Mouse (Mus musculus): ENCODE measurements around the gene Elac2.
A peak's percentile ranks its signal among the peaks of the same experiment; 100 is the strongest.

Gene Elac2

DNA sequence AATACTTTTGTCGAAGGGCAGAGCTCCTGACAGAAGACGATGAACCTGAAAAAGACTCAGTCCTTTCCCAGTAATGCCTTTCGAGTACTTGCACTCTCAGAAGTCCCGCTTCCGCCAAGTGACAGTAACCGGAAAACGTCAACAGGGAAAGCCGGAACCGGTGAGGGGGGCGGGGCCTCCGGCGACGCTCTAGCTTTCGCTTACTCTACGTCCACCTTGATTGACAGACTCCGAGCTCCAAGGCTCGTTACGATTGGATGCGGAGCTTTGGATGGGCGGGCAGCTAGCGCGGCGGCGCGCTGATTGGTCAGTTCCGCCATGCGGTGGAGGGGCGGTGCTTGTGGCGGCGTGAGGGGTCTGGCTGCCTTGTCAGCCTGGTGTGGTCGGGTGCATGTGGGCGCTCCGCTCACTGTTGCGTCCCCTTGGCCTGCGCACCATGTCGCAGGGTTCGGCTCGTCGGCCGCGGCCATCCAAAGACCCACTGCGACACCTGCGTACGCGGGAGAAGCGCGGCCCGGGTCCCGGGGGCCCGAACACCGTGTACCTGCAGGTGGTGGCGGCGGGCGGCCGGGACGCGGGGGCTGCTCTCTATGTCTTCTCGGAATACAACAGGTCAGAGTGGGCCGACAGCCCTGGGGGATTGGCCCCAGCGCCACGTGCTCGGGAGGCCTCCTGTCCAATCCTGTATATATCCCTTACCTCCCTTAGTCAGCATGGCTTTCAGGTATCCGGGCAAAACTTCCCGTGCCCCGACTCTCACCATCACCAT lies at the start of gene Elac2:
Elac2 (plus strand) TSS at position 319 of the 769 bp plus-strand sequence.
- DNase-seq (ENCODE audit: low spot score) = peak; percentile 96

DNA sequence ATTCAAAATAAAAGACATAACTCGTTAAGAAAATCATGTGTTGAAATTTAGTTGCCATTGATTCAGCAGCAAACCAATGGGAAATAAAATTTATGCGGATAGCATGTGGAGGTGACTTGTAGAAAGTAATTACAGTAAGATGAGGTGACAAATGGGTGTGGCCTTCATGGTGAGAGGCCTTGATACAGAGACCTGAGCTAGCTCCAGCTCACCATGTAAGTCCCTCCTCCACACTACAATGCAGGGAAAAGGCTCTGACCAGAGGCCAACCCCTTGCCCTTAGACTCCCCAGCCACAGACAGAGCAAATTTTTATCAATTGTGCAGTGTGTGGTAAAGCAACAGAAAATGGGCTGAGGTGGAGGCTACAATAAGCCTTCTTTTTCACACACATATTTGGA lies 49.7 kb upstream of the Elac2 start:
- no peak for DNase-seq (ENCODE audit: low spot score)

DNA sequence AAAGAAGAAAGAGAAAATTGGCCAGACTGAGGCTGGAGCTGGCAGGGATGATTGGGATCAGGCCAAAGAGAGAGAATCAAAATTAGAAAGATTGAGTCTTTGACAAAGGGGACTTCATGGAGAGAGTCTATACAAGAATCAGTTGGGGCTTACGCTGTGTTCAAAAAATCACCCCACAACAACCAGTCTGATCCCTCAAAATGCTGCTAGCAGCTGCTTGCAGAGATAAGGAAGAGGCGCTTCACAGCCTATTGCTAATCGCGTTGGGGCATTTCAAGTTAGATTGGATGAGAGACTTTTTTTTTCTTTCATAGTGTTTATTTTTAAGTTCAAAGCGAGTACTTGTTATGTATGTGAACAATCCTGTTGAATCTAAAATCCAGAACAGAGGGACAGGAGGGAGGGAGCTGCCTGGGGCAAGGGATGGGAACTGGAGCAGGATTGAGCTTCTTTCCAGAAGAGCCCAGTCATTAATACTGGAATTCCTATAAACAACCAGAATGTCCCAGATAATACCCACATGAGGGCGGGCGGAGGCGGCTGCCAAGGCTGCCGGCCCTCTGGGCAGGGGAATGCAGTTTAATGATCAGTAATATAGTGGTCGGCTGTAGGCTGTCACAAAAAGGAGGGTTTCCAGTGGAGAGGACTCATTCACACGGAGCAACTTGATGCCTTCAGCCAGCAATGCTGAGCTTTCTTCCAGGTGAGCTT lies 47.6 kb upstream of the Elac2 start:
- no peak for DNase-seq (ENCODE audit: low spot score)

DNA sequence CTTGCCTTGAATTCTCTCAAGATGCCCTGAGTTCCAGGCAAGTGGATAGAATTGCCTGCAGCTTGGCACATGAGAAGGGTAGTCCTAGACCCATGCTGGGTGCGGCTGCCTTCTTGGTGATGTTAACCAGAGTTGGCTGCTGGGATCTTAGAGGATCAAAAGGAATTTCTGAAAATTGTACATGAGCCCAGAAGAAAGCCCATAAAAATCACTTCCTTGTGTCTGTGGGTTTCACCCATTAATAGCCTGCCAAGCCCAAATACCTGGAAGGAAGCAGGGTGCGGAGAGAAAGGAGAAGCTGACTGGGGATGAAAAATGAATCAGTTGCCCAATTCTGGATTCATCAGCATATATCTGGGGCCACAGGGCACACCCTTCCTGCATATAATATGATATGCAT lies 41.6 kb upstream of the Elac2 start:
- no peak for DNase-seq (ENCODE audit: low spot score)

DNA sequence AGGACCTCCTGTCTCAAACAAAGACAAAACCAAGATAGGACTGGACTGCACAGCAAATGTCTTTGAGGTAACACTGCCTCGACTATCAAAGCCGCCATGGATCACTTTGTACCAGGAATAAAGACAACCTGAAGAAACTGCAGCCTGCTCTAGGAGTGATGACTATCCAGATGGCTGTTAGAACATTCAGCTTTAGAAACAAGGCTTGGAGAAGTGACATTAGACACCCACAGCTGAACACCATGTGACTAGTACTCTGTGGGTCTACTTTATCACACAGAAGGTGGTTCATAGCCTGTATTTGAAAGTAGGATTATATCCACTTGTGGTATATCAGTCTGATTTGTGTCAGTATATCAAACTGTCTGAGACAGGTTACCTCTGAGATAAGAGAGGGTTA lies 37.6 kb upstream of the Elac2 start:
- no peak for DNase-seq (ENCODE audit: low spot score)

DNA sequence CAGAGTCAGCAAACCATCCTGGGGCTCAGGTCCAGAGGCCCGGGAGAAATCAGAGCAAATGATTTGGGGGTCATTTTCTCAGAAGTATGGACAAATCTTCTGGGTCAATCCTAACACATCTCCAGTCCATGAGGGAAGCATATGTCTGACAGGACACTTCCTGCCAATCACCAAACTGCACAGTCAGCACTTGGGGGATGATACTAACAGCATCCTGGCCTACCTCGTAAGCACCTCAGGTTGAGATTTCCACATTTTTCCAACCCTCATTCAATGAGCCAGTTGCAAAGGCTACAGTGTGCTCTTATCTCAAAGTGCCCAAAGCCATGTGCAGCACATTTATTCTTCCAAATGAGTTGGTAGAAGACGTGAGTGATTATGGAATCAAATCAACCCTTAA lies 29.1 kb upstream of the Elac2 start:
- DNase-seq (ENCODE audit: low spot score) = no peak

DNA sequence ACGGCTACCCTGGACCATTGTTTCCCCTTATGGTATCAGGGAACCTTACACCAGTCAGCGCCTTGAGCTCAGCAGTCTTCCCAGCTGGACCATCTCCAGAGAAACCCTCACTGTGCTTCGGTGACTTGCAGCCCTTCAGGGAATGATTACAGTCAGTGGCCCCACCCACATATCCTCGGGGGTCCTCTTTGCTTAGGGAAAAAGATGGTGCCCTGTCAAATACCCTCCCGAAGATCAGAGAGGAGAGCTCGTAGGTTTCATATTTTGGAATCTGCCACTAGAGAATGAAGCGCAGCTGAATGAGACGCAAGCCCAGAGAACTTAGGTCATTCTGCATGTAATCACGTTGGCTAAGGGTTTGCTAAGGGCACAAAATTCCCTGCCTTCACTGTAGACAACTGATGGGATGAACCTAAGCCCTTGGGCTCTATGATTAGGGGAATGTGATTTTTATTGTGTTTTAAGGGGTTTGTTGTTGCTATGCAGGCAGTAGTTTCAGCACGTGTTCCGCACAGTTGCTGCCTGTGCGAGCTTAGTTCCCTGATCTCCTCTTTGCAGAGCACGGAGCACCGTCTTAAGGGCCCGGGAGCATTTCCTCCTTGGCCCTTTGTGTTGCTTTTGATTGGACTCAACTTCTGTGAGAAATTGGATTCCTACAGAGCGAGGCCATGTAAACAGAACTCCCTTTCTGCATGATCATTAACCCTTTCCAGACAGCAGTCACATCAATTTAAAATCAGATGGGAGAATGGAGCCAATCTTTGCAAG lies 21.7 kb upstream of the Elac2 start:
- no peak for DNase-seq (ENCODE audit: low spot score)

DNA sequence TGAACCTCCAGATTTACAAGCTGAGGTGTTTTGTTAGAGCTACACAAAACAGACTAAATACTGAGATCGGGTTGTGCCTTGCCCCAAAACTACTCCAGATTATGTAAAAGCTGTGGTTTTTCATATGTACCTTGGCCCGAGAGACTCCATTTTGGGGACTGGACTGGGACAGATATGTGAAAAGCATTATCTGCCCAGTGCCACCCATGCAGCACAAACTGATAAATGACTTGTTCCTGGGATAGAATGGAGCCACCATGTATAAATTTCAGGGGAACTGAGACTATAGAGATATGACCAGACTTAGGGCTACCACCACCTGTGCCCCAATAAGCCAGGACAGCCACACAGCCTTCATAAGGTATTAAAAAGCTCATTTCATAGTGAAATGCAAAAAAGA lies 16.2 kb upstream of the Elac2 start:
- DNase-seq (ENCODE audit: low spot score) = no peak

DNA sequence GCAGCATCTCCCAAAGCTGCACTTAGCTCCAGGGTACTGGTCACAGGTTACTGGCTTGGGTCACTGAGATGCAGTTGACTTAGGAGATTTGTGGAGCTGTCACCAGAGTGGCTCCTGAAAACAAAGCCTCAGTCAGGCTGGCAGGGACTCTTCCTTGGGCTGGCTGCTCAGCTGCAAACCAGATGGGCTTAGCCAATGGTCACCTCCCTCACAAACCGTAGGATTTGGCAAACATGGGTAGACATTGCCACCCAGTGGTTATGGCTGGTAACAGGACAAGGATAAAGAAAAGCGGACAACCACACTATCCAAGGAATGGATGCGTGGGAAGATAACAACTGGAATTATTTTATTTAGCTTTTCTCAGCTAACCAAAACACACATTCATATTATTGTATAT lies 10.3 kb upstream of the Elac2 start:
- DNase-seq (ENCODE audit: low spot score) = peak; percentile 69

DNA sequence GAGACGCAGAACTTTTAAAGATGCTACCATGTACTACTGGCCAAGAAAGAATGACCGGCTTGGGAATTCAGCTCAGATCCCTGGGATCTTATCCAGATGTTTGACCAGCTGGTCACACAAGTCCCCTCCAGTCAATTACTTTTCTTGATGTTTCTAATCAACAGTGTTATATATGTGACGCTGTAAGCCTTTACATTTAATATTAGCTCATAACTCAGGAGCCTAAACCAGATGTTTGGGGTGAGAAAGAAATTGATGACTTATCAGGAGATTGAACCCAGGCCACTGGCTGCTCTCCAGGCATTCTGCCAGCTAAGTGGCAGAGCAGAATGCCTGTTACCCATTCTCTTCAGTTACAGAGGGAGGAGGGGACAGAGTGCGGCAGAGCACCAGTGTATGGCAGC lies 9.9 kb upstream of the Elac2 start:
- DNase-seq (ENCODE audit: low spot score) = no peak

DNA sequence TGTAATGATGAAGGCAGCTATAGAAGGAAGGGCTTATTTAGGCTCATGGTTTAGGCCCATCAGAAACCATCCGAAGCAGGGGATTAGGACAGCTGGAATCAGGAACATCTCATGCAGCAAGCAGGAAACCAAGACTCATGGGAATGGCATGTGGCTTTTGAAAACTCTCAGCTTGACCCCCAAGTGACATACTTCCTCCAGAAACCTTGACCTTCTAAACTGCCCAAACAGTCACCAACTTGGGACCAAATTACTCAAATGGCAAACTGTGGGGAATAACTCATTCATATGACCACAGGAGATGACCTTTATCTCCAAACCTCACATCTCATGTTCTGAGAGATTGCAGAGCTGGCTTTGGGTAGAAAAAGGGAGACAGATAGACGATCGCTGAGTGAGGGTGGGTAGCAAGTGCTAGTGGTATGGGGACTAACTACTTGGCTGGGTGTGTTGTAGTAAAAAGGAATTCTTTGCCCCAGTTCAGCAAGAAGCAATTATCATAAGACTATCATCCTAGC lies 7.3 kb upstream of the Elac2 start:
- no peak for DNase-seq (ENCODE audit: low spot score)

DNA sequence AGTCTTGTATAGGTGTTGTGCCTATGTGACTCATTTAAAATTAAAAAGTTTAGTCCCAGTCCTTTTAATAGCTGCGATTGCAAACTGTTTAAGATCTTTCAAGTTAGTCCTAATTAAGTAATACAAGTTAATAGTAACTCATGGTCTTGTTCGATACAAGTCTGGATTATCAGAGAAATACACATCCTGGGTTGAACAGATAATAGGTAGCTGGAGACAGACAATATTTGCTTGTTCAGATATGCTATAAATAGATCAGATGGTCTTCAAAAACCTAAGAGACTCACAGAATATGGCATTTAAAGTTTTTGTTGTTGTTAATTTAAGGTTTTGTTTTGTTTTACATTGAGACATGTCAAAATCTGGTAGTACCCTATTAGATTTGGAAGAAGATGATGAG lies 6.4 kb upstream of the Elac2 start:
- DNase-seq (ENCODE audit: low spot score) = no peak

DNA sequence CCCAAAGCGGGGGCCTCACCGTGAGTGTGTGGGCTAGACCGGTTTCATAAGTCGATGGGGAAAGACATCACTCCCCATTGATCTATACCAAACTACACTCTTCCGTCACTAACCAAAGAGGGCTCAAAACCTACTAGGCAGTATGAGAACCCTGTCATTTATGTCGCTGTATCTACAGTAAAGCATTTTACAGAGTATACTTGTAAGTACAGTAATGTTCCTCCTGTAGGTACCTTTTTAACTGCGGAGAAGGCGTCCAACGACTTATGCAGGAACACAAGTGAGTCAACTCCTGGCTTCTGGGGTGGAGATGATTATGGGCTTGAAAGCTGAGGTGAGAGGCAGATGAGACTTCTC lies 629 bp downstream of the Elac2 start:
- DNase-seq (ENCODE audit: low spot score) = no peak

DNA sequence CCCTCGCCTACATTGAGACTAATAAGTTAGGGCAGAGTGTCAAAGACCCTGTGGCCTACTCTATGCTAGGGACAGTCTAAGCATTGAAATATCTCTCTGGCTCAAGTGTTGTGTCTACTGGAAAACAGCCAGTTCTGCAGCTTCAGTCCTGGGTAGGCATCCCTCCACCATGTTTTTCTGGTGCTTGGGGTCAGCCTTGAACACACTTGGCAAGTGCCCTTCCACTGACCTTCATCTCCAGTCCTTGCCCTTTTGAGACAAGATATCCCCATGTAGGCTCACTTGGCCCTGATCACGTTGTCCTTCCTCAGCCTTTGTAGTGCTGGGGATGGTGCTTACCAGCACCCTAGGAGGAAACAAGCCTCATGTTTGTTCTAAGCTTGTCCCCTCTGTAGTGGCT lies 9.7 kb downstream of the Elac2 start:
- no peak for DNase-seq (ENCODE audit: low spot score)

DNA sequence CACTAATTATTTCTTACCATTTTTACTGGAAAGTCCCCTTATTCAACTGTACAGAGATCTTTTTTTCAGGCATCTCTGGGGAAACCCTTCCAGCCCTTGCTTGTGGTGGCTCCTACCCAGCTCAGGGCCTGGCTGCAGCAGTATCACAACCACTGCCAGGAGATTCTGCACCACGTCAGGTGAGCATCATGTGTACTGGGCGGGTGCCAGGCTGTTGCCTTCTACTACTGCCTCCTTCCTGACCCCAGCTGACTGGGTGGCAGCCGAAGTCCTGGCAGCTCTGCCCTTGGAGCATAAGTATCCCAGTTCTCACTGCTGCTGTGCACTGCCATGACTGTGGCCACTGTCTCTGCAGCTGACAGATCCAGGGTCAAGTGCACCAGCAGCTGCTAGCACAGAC lies 19.6 kb downstream of the Elac2 start:
- DNase-seq (ENCODE audit: low spot score) = no peak

DNA sequence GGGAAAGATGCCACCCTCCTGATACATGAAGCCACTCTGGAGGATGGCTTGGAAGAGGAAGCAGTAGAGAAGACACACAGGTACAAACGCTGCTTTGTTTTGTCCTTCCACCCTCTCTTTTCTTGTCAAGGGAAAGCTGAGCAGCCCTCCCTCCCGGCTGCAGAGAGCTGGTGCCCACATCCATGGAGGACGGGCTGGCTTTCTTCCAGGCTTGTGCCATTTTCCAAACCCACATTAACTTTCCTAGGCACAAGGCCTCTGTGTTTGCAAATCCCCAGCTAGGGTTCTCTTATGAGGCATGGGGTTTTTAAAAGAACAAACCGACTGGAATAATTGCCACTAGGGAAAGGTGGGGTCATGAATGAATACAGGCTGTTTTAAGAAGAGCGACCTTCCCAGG lies 20.8 kb downstream of the Elac2 start:
- DNase-seq (ENCODE audit: low spot score) = no peak

DNA sequence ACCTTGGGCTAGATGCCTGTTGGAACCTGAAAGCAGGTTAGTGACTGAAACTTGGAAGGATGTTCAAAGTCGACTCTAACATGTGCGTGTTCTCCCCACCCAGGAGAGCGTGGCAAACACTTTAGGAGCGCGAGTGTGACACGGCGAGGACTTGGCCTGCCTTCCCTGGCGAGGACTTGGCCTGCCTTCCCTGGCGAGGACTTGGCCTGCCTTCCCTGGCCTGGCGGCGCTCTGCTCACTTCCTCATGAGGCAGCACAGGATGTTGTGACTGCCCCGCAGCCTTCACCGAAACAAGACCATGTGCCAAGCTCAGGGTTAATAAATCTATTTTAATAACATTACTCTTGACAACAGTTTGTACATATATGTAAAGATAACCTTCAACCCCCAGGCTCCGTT lies 22.9 kb downstream of the Elac2 start:
- DNase-seq (ENCODE audit: low spot score) = no peak

DNA sequence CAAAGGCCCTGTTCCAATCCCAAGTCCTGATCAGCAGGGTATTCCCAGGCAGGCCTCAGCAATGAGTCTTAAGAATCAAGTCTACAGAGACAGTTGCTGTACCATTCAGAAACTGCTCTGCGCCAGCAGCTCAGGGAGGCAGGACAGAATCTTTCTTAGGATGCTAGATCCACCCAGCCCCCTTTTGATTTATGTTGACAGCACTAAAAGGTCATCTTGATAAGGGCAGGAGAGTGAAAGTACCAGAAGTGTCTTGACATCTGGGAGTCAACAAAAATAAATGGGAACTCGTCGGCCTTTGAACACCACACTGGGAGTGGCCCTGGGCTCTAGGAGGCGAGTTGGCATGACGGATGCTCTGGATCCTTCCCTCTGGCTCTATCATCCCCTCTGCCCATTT lies 24.8 kb downstream of the Elac2 start:
- no peak for DNase-seq (ENCODE audit: low spot score)

DNA sequence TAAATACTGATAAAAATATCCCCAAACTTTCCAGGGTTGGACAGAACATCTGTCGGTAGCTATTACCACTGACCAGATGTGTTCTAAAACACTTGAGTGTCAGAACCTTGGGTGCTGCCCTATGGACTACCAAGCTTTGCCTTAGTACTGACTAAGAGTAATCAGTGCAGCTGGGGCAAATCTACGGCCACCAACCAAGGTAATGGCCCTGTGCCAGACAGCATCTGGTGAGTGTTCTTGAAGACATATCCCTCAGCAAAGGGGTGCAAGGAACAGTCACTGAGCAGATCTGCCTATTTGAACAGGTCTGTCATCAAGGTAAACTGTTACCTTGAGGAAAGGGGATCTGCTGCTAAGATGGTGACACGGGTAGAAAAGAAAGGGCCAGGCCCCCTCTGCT lies 26.0 kb downstream of the Elac2 start:
- DNase-seq (ENCODE audit: low spot score) = no peak

DNA sequence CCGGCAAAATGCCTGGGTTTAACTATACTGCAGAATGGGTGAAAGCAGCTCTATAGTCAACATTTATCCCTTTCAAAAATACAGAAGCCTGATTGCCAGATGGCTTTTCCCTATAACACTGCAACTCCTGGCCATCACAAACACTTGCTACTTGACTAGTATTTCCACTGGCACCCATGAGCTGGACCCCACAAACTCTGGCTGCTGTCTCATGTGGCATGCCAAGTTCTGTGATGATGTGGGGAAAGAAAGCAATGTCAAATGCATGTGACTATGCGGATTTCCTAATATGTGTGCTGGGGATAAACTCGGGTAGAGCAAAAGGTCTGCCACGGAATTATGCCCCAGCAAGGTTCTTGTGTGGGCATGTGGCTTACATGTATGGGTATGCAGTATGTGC lies 27.2 kb downstream of the Elac2 start:
- DNase-seq (ENCODE audit: low spot score) = no peak

DNA sequence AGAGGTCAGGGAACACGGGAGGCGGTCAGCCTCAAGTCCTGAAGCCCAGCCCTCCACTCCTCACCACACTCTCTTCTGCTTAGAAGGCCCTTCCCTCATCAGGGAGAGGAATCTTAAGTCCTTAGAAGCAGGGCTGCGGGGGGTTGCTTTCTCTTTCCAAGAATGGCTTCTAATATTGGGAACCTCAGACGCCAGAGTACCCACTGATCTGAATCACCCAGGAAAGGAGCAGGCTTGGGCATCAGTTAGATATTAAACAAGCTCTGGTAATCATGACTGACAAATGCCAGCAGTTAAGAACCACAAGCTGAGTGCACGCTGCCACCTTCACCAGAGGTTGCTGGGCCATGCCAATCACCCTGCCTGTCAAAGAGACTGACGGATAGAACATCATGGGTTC lies 35.1 kb downstream of the Elac2 start:
- no peak for DNase-seq (ENCODE audit: low spot score)

DNA sequence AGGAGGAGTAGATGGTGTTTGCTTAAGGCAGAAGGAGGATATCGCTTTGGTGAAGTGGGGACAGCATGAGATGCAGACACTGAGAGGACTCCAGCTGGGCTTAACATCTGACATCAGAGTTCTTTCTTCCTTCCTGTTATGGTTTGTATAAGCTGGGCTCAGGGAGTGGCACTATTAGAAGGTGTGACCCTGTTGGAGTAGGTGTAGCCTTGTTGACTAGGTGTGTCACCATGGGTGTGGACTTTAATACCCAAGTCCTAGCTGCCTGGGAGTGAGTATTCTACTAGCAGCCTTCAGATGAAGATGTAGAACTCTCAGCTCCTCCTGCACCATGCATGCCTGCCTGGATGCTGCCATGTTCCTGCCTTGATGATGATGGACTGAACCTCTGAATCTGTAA lies 37.9 kb downstream of the Elac2 start:
- DNase-seq (ENCODE audit: low spot score) = no peak

DNA sequence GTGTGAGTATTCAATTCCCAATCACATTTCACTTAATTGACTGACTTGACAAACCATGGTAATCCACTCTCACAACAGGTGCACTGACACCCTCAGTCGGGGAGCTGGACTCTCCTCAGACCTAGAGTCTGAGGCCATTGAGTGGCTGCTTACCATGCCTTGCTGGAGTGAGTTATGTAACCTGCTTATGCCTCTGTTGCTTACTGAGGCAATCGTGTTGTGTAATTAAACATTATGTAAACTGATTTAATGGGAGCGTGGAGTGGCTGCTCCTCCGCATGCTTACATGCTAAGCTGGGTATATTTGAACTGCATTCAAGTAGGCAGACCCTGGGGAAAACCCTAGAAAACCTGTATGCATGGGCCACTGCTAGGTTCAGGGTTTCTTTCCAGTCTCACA lies 41.9 kb downstream of the Elac2 start:
- no peak for DNase-seq (ENCODE audit: low spot score)

All from urinary bladder, postnatal 14 days (tissue).